Mouse (Mus musculus) right cerebral cortex, adult 2 months (tissue): ENCODE results near the gene Slc25a30.
"Not testable (repeated sequence)": the region's sequence is repeated elsewhere in the genome, so short reads cannot be mapped to it uniquely, and the experiment has no call there.

ENCODE experiments used
- DNase-seq, 2 experiments: peaks; one replicate each; pipeline ENCODE4 v3.0.0; 2021 to 2022; ENCODE audit warnings: low spot score in 2 of 2

Gene Slc25a30

GRCm38 (mm10) chr14:75793110-75793509 lies 6.3 kb upstream of the Slc25a30 start:
- DNase-seq = no peak

- no peak for DNase-seq
These were observed 4.5 kb upstream of the Slc25a30 start for GRCm38 (mm10) chr14:75791372-75791771.

- DNase-seq = no peak
These were observed 3.7 kb upstream of the Slc25a30 start for GRCm38 (mm10) chr14:75790411-75790996.

GRCm38 (mm10) chr14:75789291-75789690 lies 2.5 kb upstream of the Slc25a30 start:
- DNase-seq = no peak

DNA sequence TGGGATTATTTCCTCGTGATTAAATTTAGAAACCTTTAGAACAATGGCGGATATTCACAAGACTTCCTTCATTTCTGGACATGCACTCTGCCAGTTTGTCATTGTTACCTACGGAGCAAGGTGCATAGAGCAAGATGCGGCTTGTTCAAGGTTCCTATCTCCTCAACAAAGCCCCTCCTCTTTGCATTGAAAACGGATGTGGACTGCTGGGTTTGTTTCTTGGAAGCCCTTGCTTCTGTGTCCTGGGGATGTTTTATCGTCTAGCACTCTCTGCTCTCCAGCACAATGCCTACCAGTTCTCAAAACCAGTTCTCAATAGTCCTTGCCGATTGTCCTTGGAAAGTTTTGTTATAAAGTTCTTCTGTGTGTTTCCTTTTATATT lies 948 bp upstream of the Slc25a30 start:
- no peak for DNase-seq

DNA sequence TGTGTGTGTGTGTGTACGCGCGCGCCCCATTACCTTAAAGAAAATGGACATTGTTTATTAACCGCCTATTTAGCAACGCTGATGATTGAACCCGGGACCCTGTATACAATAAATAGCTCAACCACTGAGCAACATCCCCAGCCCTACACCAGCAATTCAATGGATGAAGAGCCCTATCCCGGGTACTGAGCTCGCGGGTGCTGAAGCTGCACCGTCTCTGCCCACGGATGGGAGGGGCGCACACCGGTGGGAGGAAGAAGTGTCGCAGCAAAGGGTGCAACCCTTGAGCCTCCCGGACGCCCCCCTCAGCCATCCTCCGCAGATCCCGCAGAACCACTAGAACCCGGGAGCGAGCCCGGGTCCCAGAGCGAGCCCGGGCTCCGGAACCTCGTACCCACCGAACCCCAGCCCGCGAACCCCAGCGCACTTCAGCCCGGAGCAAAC lies 391 bp downstream of the Slc25a30 start:
- DNase-seq = peak; percentile 49 to 62

DNA sequence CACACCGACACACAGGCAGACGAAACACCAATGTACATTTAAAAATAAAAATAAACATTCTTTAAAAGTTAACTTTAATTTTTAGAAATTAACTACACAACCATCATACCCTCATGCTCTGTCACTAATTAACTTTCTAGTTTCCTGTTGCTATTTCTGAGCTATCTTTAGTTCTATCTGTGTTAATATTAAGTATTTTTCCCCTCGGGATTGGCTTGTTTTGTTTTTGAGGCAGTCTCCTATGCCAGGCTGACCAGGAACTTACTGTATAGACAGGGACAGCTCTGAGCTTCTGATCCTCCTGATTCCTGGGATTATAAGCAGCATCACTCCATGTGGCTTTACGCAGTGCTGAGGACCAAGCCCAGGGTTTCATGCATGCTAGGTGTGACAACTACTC lies 6.9 kb downstream of the Slc25a30 start:
- DNase-seq = no peak

GRCm38 (mm10) chr14:75776637-75777036 lies 10.2 kb downstream of the Slc25a30 start:
- no peak for DNase-seq

DNA sequence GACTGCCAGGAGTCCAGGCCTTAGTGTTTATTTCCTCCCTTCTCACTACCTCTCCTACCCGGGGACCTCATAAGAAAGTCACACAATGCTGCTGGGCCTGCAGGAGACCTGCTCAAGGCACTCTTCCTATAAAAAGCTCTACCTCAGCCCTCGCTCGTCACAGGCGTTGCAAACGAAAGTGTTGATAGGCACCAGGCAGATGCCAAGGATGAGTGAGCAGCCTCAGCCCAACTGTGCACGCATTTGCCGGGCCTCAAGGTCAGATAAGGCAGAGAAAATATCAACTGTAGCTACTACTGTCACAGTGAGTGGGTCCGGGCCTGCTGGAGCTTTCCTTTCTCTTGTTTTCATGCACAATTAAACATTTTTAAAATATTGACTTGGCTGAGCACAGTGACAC lies 13.4 kb downstream of the Slc25a30 start:
- no peak for DNase-seq

DNA sequence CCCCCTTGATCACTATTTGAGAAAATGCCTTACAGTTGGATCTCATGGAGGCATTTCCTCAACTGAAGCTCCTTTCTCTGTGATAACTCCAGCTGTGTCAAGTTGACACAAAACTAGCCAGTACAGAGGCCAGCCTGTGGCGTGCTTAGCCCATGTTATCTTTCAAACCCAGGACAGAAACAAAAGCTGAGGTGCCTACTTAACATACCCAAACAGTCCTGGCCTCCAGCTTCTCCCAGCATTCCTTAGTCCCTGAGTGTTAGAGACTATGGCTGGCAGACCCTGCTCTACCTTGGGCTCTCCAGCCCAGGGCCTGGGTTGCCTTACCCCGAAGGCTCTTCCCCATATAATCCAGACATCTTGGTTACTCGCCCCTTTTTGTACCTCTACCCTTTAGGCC lies 14.4 kb downstream of the Slc25a30 start:
- DNase-seq = not testable (repeated sequence)

GRCm38 (mm10) chr14:75771101-75771501 lies 15.7 kb downstream of the Slc25a30 start:
- no peak for DNase-seq

GRCm38 (mm10) chr14:75769334-75769733 lies 17.5 kb downstream of the Slc25a30 start:
- DNase-seq = no peak

GRCm38 (mm10) chr14:75768275-75768608 lies 18.6 kb downstream of the Slc25a30 start:
- DNase-seq = no peak

DNA sequence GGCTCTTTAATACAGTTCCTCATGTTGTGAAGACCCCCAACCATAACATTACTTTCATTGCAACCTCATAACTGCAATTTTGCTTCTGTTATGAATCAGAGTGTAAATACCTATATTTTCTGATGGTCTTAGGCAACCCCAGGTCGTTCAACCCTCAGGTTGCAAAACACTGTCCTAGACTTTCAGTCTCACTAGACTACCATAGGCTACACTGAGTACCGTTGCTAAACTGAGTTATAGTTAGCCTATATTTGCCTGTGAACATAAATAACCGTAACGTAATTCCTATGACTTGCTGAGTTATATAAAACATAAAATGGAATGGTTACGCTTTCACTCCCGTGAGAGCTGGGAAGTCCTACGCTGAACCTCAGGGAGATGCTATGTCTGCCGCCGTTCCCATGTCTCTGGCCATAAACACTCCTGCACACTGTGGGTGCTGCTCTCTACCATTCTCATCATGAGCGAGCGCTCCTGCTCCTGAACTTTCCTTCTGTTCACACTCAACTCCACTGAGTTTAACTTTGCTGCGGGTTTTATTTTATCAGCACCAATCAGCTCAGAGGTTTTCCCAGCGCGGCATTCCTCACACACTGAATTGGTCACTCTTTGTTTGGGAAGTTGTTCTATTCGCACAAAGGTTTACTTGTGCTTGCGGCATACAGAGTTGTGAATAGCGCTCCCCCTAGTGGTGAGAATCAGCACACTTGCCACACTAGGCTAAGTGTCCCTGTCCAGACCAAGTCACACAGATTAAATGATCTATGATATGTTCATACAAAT lies 19.2 kb downstream of the Slc25a30 start:
- DNase-seq = peak; percentile 79 to 86

- peak; percentile 31 to 60 for DNase-seq
These were observed 25.6 kb downstream of the Slc25a30 start for GRCm38 (mm10) chr14:75761028-75761805.

DNA sequence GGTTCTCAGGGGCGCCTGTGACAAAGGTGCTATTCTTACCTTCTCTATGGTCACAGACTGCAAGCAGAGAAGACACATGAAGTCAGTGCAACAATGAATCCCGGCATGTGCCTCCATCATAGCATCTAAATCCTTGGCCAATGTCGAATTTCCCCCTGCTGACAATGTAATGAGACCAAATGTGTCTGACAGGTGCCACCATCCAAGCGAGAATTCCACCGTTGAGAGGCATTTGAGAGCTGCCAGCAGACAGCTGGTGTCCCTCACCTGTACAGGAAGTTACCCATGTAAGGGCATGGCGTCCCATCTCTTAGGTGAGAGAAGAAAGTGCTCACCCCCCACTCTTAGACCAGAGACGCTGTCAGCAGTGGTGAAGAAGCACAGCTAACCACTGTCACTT lies 28.4 kb downstream of the Slc25a30 start:
- no peak for DNase-seq

- no peak for DNase-seq
These were observed 29.0 kb downstream of the Slc25a30 start for GRCm38 (mm10) chr14:75757821-75758220.

- no peak for DNase-seq
These were observed 29.9 kb downstream of the Slc25a30 start for GRCm38 (mm10) chr14:75756971-75757370.

DNA sequence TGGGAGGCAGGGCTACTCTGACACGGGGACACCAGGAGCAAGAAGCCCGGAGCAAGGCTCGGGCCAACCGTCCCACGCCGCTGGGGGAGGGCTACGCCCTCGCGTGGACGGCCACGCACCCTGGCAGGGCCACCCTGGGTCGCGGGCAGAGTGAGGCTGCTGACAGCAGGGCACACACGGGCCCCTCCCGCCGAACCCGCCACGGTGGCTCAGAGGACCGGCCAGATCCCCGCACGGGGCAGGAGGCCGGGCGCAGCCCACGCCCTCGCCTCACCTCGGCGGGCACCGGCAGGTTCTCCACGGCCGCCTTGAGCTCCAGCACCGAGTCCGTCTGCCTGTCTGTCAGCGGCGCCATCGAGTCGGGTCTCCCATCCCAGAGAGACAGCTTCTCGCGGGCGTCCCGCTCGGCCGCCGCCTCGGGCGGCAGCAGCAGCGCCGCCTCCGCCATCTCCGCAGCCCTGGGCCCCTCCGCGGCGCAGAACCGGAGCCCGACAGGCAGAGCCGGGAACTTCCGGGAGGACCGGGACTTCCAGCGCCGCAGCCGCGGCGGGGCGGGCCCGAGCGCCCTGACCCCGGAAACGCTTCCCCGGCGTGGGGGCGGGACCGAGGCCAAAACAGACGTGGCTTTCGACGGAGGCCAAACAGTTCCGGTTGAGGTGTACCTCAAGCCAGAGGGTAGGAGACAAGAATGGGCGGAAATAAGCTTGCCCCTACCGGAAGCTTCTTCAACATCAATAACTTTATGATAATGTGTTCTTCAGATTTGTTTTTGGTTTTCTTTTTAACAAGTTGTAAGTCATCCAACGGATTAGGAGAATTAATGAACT lies 32.6 kb downstream of the Slc25a30 start, which contains the start of gene Cog3:
Gene Cog3, minus strand, starts transcription at position 527 of the 827 bp plus-strand sequence.
- DNase-seq = peak; percentile 95 to 98

DNA sequence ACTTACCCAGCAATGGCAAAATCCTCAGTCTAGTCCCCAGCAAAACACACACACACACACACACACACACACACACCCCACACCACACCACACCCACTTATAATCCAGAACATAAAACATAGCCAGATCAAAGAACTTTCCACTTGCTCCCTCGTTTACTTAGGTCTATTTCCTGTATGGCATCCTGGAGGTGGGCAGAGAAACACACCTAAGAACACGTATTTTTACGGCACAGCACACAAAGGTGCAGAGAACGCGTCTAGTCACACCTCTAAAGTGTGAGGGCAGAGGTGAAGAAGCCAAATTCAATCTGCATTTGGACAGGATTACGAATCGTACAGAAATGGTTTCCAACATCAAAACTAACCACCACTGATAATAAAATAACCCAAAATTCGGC lies 33.6 kb downstream of the Slc25a30 start:
- DNase-seq = no peak

DNA sequence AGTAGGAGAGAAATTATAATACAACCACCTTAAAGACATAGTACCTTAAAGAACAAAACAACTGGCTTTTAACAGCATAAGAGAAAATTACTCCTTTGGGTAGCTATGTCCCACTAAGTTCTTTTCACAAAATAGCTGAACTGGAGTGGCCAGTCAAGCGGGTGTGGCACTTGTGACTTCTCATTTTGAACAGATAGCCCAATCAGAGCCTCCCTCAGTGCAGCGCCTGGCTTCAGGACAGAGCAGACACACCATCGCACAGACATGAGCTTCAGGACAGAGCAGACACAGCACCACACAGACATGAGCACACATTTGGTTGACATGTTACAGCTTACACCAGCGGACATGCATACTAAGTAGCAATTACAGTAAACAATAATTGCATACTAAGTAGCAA lies 35.8 kb downstream of the Slc25a30 start:
- DNase-seq = no peak

DNA sequence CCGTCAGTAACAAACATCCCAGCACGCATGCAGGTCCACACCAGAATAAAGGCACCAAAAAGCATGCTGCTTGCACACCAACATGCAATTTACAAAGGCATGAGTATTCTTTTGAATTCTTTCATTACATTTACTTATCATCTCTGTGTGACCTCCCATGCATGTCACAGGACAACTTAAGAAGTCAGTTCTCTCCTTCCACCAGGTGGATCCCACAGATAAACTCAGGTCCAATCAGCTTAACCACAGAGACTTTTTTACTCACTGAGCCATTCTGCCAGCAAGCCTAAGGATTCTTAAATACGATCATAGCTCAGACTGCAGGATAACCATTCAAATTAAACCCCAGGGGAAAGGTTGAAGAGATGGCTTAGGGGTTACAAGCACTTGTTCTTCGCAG lies 37.7 kb downstream of the Slc25a30 start:
- no peak for DNase-seq
